Mouse (Mus musculus): Measurements from ENCODE around the gene Gm7233.
"Not testable (repeated sequence)": the region's sequence is repeated elsewhere in the genome, so short reads cannot be mapped to it uniquely, and the experiment has no call there.

- TF ChIP-seq CTCF (IDR thresholded peaks at IDR 0.05; ENCODE audit: borderline replicate concordance, insufficient read depth, low read depth, low read length); POLR2A (IDR thresholded peaks at IDR 0.05; ENCODE audit: borderline replicate concordance, insufficient read depth, low read length): not testable (repeated sequence)
These were observed 11.7 kb upstream of the Gm7233 start for GRCm38 (mm10) chr14:43167942-43168341.
